Mouse (Mus musculus) left cerebral cortex, adult 2 months (tissue): ENCODE results near the gene Tm7sf3. TPM values are rescaled to one million over a fixed set of nuclear protein-coding genes. Genes with fewer than 3 reads are reported as not detected.

ENCODE experiments used
- DNase-seq, 2 experiments: peaks; one replicate each; pipeline ENCODE4 v3.0.0; 2021 to 2022; ENCODE audit warnings: low spot score in 2 of 2, mixed read lengths in 1 of 2; ENCODE audit errors: extremely low spot score in 1 of 2
- H3K27ac ChIP-seq: fragments of 200-600 bp; 2 replicates; pipeline ENCODE4 v1.8.1; 2022
- H3K4me3 ChIP-seq: fragments of 200-600 bp; 2 replicates; pipeline ENCODE4 v1.8.1; 2022
- CTCF ChIP-seq: fragments of 200-600 bp; IDR thresholded peaks from 2 replicates; pipeline ENCODE4 v1.8.1; 2022; ENCODE audit warnings: antibody characterized with exemption, mild to moderate bottlenecking, moderate library complexity
- intact Hi-C: fragments of 180-260 bp; cut with DNase I; formaldehyde crosslinking; loops from one replicate; pipeline ENCODE4 v1.15.1; 2025
- total RNA-seq, 2 experiments: library from RNA; stranded (reverse); gene quantifications; 2 replicates each; pipeline ENCODE4 v1.2.3; 2021

The Tm7sf3 gene
- total RNA-seq, 2 experiments from 2014 or later = 26.4 to 27.4 TPM

GRCm38 (mm10) chr6:146650013-146650412 lies 7.4 kb upstream of the Tm7sf3 start:
- DNase-seq = no peak
- no peak for TF ChIP-seq CTCF
- Histone ChIP-seq H3K27ac (peak overlapping the region; percentile 57; the same call in 1 of the 2 replicates), H3K4me3 (no peak overlapping the region)
- intact Hi-C loops = no loop called here

DNA sequence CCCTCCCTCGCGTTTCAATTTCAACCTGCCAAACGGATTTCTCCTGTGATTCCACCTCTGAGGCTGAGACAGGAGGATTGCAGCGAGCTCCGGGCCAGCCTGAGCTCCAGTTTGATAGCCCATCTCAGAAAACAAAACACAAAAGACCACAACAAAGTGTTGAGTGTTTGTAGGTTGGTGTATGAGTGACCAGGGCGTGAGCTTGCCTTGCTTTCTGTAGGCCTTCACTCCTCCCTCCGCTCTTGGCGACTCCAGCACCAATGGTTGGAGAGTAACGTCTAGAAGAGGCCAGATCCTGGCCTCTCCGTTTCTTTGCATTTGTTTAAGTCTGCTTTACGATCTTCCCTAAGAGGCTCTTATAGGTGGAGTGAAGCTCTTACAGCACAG lies 553 bp upstream of the Tm7sf3 start:
- TF ChIP-seq CTCF = no peak
- no peak for DNase-seq
- peak overlapping the region; percentile 63 for H3K4me3 ChIP-seq
- peak overlapping the region; percentile 89; the same call in 1 of the 2 replicates for H3K27ac ChIP-seq
- intact Hi-C loops = loop anchor here (2.0 to 10.0 kb wide), 2 partner anchors 66 to 342 kb away; partner anchors contain the start of genes Fgfr1op2 and Ints13

DNA sequence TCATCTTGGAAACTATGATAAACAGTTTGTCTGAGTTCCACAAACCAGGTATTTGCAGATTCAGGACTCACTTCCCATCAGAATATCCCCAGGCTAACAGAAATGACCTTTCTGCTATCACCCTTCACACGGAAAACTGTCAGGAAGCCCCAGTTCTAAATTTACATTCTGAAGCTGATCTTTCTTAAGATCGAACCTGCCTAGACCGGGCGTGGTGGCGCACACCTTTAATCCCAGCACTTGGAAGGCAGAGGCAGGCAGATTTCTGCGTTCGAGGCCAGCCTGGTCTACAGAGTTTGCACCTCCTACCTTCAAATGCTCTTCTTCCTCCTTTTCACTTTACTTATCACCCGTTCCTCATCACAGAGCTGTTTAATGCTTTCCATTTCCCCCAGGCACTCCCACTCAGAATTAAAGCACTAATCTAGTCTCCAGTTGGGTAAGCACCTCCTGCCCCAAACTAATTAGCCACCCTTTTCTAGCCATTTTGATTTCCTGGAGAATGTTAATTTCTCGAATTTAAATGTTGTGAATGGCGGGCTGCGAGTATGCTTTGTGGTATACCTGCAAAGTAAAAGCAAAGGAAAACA lies 908 bp downstream of the Tm7sf3 start:
- intact Hi-C loops = loop anchor here (2.0 to 10.0 kb wide), 2 partner anchors 65 to 343 kb away; partner anchors contain the start of genes Fgfr1op2 and Ints13
- TF ChIP-seq CTCF = no peak
- Histone ChIP-seq H3K27ac (peak overlapping the region; percentile 92), H3K4me3 (peak overlapping the region; percentile 63)
- no peak for DNase-seq

- Histone ChIP-seq H3K4me3 (no peak overlapping the region), H3K27ac (no peak overlapping the region)
- no peak for TF ChIP-seq CTCF
- DNase-seq = no peak
- intact Hi-C loops = loop anchor here (10.0 kb wide), 1 partner anchor 344 kb away; no protein-coding TSS in a partner anchor
These were observed 1.6 kb downstream of the Tm7sf3 start for GRCm38 (mm10) chr6:146640991-146641390.

- Histone ChIP-seq H3K27ac (no peak overlapping the region), H3K4me3 (no peak overlapping the region)
- intact Hi-C loops = loop anchor here (10.0 kb wide), 1 partner anchor 344 kb away; no protein-coding TSS in a partner anchor
- no peak for DNase-seq
- TF ChIP-seq CTCF = no peak
These were observed 2.3 kb downstream of the Tm7sf3 start for GRCm38 (mm10) chr6:146640068-146640965.

DNA sequence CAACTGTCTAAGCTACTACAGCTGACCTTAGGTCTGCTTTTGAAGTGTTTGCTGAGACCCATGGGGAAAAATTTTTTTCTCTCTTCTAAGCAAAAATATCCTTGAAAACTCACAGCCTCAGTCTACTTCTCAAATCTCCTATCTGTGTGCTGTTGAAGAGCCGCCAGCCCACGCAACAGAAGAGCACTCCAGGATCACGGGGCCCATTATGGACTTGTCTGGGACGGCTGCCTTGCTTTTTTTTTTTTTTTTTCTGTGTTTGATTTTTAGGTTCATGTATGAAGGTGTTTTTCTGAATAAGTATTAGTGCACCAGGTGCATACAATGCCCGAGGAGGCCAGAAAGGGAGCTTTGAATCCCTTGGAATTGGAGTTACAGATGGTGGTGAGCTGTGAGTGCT lies 6.1 kb downstream of the Tm7sf3 start:
- intact Hi-C loops = no loop called here
- DNase-seq = no peak

DNA sequence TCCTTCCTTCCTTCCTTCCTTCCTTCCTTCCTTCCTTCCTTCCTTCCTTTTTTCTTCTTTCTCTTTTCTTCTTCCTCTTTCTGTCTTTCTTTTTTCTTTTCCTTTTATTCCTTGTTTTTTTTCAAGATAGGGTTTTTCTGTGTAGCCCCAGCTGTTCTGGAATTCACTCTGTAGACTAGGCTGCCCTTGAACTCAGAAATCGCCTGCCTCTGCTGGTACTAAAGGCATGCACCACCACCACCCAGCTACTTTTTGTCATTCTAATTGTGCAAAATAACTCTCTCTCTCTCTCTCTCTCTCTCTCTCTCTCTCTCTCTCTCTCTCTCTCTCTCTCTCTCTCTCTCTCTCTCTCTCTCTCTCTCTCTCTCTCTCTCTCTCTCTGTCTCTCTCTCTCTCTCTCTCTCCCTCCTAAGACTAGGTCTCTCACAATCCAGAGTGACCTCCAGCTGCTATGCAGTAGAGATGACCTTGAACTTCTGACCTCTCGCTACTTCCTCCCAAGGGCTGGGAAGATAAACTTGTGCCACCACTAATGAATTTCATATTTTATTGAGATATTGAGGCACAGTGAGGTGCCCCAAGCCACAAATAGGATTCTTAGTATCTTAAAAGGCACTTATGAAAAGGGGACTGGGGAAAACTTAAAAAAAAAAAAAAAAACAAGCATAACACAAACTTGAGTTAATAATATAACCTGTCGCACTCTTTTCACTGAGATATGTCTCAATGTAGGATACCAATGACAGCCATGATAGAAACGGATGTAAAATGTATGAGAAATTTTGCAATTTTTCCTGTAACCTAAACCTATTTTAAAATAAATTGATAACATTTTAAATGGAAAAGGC lies 7.6 kb downstream of the Tm7sf3 start:
- DNase-seq = no peak
- intact Hi-C loops = no loop called here
- no peak for TF ChIP-seq CTCF
- no peak overlapping the region for H3K4me3 ChIP-seq
- H3K27ac ChIP-seq = no peak overlapping the region

More for the DNA sequence above, 6.1 kb downstream of the Tm7sf3 start:
- Histone ChIP-seq H3K27ac (no peak overlapping the region), H3K4me3 (no peak overlapping the region)
- no peak for TF ChIP-seq CTCF

- intact Hi-C loops = no loop called here
These were observed 8.5 kb downstream of the Tm7sf3 start for GRCm38 (mm10) chr6:146634015-146634722.

GRCm38 (mm10) chr6:146633629-146634014 lies 9.0 kb downstream of the Tm7sf3 start:
- peak; percentile 20 to 47 for DNase-seq
- intact Hi-C loops = no loop called here
- TF ChIP-seq CTCF = no peak
- H3K27ac ChIP-seq = peak overlapping the region; percentile 95
- peak overlapping the region; percentile 81 for H3K4me3 ChIP-seq

More at GRCm38 (mm10) chr6:146634015-146634722, 8.5 kb downstream of the Tm7sf3 start:
- peak overlapping the region; percentile 95 for H3K27ac ChIP-seq
- peak overlapping the region; percentile 81 for H3K4me3 ChIP-seq
- TF ChIP-seq CTCF = no peak; the same call in 1 of the 2 replicates
- DNase-seq = peak; percentile 75 to 79

DNA sequence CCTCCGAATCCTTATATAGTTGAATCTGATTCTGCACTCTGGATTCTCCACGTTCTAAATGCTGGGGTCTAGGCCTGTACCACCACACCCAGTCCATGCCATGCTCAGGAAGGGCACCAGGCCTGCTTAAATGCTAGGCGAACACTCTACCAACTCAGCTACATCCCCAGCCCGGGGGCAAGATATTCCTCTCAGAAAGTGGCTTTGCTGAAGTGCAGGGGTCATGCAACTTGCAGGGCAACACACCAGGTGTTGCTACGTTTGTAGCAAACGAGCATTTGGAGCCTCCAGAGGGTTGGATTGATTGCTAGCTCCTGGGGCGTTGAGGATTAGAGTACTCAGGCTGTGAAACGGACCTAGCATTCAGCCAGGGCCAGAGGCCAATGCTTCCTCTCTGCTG lies 9.5 kb downstream of the Tm7sf3 start:
- Histone ChIP-seq H3K4me3 (peak overlapping the region; percentile 81), H3K27ac (peak overlapping the region; percentile 74)
- intact Hi-C loops = no loop called here
- no peak for DNase-seq
- no peak for TF ChIP-seq CTCF

DNA sequence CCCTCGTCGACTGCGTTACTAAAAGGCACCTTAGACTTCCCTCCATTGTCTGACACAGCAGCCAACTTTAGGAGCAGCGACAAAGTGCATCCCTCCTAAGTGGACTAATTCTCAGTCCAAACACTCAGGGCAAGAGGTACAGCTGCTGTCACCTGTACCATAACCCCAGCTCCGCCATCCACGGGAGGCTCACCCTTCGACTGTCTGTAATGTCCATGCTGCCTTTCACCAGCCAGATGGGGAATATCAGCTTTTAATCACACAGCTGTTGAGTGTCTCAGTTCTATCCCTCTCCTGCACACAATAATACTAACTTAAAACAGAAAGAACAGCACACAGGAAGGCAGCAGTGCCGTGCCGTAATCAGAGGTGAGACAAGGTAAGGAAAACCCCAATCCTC lies 10.2 kb downstream of the Tm7sf3 start:
- DNase-seq = no peak
- H3K4me3 ChIP-seq = no peak overlapping the region; the same call in 1 of the 2 replicates
- no peak for TF ChIP-seq CTCF
- H3K27ac ChIP-seq = no peak overlapping the region; the same call in 1 of the 2 replicates
- intact Hi-C loops = no loop called here
